Comparison of ENCODE assay signal across 8 mouse cellular contexts in the genomic region with DNA sequence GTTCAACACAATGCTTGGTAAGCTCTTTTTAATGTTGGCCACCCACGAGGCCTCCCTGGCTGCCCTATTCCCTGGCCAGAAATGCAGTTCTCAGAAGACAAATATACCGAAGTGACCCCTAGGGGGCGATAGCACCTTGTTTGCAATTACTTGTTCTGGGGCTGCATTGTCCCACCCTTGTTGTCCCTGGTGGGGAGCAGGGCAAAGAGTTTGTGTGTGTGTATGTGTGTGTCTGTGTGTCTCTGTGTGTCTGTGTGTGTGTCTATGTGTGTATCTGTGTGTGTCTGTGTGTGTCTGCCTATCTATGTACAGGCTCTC. TPM values are rescaled to one million over a fixed set of nuclear protein-coding genes. Genes with fewer than 3 reads are reported as not detected.
DNase-seq lines count a peak whose midpoint lies in the region; ATAC-seq and TF ChIP-seq lines count a peak whose summit lies in the region.

No protein-coding gene starts in this region.

- H3K4me2 ChIP-seq in forebrain, embryonic 14.5 days (ENCODE audit: low read length) = no peak overlapping the region
- H3K4me2 ChIP-seq in intestine, postnatal 0 days (replicated peaks; ENCODE audit: low read depth) = no peak overlapping the region
- H3K4me2 ChIP-seq in limb, embryonic 12.5 days = peak overlapping the region; percentile 10; the same call in 1 of the 2 replicates

- H3K9me3 ChIP-seq in forebrain, embryonic 14.5 days (replicated peaks; ENCODE audit: control insufficient read depth, low read length) = no peaks in the 10 kb centered on the region
- H3K9me3 ChIP-seq in intestine, postnatal 0 days (ENCODE audit: control insufficient read depth) = no peaks in the 10 kb centered on the region
- H3K9me3 ChIP-seq in limb, embryonic 12.5 days = no peaks in the 10 kb centered on the region

- no peaks in the 10 kb centered on the region for H3K36me3 ChIP-seq in forebrain, embryonic 14.5 days (ENCODE audit: control insufficient read depth, insufficient read depth, low read length)
- no peaks in the 10 kb centered on the region for H3K36me3 ChIP-seq in intestine, postnatal 0 days (ENCODE audit: control insufficient read depth, insufficient read depth)
- H3K36me3 ChIP-seq in limb, embryonic 12.5 days = no peaks in the 10 kb centered on the region

- no peak overlapping the region for H3K9ac ChIP-seq in forebrain, embryonic 14.5 days (ENCODE audit: low read length)
- H3K9ac ChIP-seq in intestine, postnatal 0 days (ENCODE audit: low read depth, low read length) = no peak overlapping the region
- no peak overlapping the region for H3K9ac ChIP-seq in limb, embryonic 12.5 days (replicated peaks)

- H3K4me3 ChIP-seq in forebrain, embryonic 14.5 days (ENCODE audit: low read depth, low read length) = no peak overlapping the region
- no peak overlapping the region for H3K4me3 ChIP-seq in intestine, postnatal 0 days (ENCODE audit: low read depth, low read length)
- no peak overlapping the region for H3K4me3 ChIP-seq in limb, embryonic 12.5 days (replicated peaks)

- H3K27me3 ChIP-seq in forebrain, embryonic 14.5 days (replicated peaks; ENCODE audit: control insufficient read depth, insufficient read depth, low read length) = no peaks in the 10 kb centered on the region
- no peaks in the 10 kb centered on the region for H3K27me3 ChIP-seq in intestine, postnatal 0 days (replicated peaks; ENCODE audit: control insufficient read depth, insufficient read depth, low read length)
- peaks cover 16% of the 10 kb centered on the region for H3K27me3 ChIP-seq in limb, embryonic 12.5 days

- H3K4me1 ChIP-seq in forebrain, embryonic 14.5 days (ENCODE audit: control insufficient read depth, insufficient read depth, low read length) = 0 out of 2 replicates have a peak, but pooled peaks cover 2% of the 10 kb centered on the region
- no peaks in the 10 kb centered on the region for H3K4me1 ChIP-seq in intestine, postnatal 0 days (replicated peaks; ENCODE audit: control insufficient read depth, insufficient read depth, low read length)
- peaks cover 14% of the 10 kb centered on the region for H3K4me1 ChIP-seq in limb, embryonic 12.5 days (replicated peaks)

- peak; percentile 57; the same call in 1 of the 2 replicates for ATAC-seq in forebrain, embryonic 14.5 days
- ATAC-seq in intestine, postnatal 0 days = no peak
- ATAC-seq in limb, embryonic 12.5 days (ENCODE audit: insufficient number of reproducible peaks, insufficient read depth, low FRiP score, low TSS enrichment, low read depth) = no peak
- ATAC-seq in monocyte, adult 5-6 weeks (replicated peaks; ENCODE audit: insufficient number of reproducible peaks, low FRiP score, low TSS enrichment, poor library complexity, severe bottlenecking) = peak; percentile 56; the same call in 1 of the 2 replicates
- ATAC-seq in erythroid progenitor cell, adult 5-6 weeks (replicated peaks; ENCODE audit: low FRiP score, poor library complexity, severe bottlenecking) = no peak

- peak; percentile 89 for TF ChIP-seq CTCF in intestine, postnatal 0 days (IDR thresholded peaks at IDR 0.05; ENCODE audit: low read depth)

- WGBS in forebrain, embryonic 14.5 days = 2% methylated on average over 3 of the region's 3 CpGs
- 3% methylated on average over 3 of the region's 3 CpGs for WGBS in intestine, postnatal 0 days
- WGBS in limb, embryonic 12.5 days = 2% methylated on average over 3 of the region's 3 CpGs

- no peak overlapping the region for H3K27ac ChIP-seq in forebrain, embryonic 14.5 days (ENCODE audit: low read depth, low read length)
- no peak overlapping the region for H3K27ac ChIP-seq in intestine, postnatal 0 days (ENCODE audit: low read depth, low read length)
- H3K27ac ChIP-seq in limb, embryonic 12.5 days = no peak overlapping the region

- DNase-seq in 3134 (ENCODE audit: extremely low read depth, insufficient read length, low spot score) = peak; percentile 28
- DNase-seq in CD8-positive naive resting alpha-beta T cell, adult 2 months (ENCODE audit: low read depth in 2 of 2, low spot score in 2 of 2) = peak; percentile 42 to 53
- peak; percentile 74 for DNase-seq in c-Kit-positive CD71-negative TER-119-negative erythroid progenitor cells, embryonic 14.5 days (ENCODE audit: low read depth)
- peak; percentile 84 for DNase-seq in forebrain, embryonic 14.5 days (ENCODE audit: low spot score)

RNA-seq across cellular contexts. Expression of a gene that starts 8.0 kb away (rescaled TPM):
- 0.59 and 0.84 TPM in 2 replicates for polyA plus RNA-seq in forebrain, embryonic 14.5 days (2014; fragmentation: Nextera tagmentation; extraction: Ambion mirVana)
- polyA plus RNA-seq in intestine, postnatal 0 days (2015; fragmentation: Nextera tagmentation; extraction: Ambion mirVana) = 0.16 and 0.37 TPM in 2 replicates
- polyA plus RNA-seq in limb, embryonic 12.5 days (2016; fragmentation: Nextera tagmentation; extraction: Ambion mirVana) = 0.11 and 0.17 TPM in 2 replicates
- not detected in 3 replicates for total RNA-seq in monocyte, adult 5-6 weeks (2017)
- total RNA-seq in erythroid progenitor cell, adult 5-6 weeks (2015; ENCODE audit: low replicate concordance) = not detected in 2 replicates
- not detected in 2 replicates for total RNA-seq in erythroid progenitor cell, adult 5-6 weeks (2017; ENCODE audit: low replicate concordance)

RNA-seq across cellular contexts. Expression of a gene that starts 30.7 kb away (rescaled TPM):
- polyA plus RNA-seq in forebrain, embryonic 14.5 days (2014; fragmentation: Nextera tagmentation; extraction: Ambion mirVana) = 0.32 TPM in 1 of 2 replicates, not detected in the other
- polyA plus RNA-seq in intestine, postnatal 0 days (2015; fragmentation: Nextera tagmentation; extraction: Ambion mirVana) = 0.50 and 0.59 TPM in 2 replicates
- 0.19 TPM in 1 of 2 replicates, not detected in the other for polyA plus RNA-seq in limb, embryonic 12.5 days (2016; fragmentation: Nextera tagmentation; extraction: Ambion mirVana)
- not detected in 3 replicates for total RNA-seq in monocyte, adult 5-6 weeks (2017)
- not detected in 2 replicates for total RNA-seq in erythroid progenitor cell, adult 5-6 weeks (2015; ENCODE audit: low replicate concordance)
- not detected in 2 replicates for total RNA-seq in erythroid progenitor cell, adult 5-6 weeks (2017; ENCODE audit: low replicate concordance)

RNA-seq across cellular contexts. Expression of a gene that starts 38.2 kb away (rescaled TPM):
- polyA plus RNA-seq in forebrain, embryonic 14.5 days (2014; fragmentation: Nextera tagmentation; extraction: Ambion mirVana) = 41.7 and 53.3 TPM in 2 replicates
- polyA plus RNA-seq in intestine, postnatal 0 days (2015; fragmentation: Nextera tagmentation; extraction: Ambion mirVana) = 82.9 and 100 TPM in 2 replicates
- polyA plus RNA-seq in limb, embryonic 12.5 days (2016; fragmentation: Nextera tagmentation; extraction: Ambion mirVana) = 131 and 144 TPM in 2 replicates
- 9.5 to 22.4 TPM (median 11.4 TPM) in 3 replicates for total RNA-seq in monocyte, adult 5-6 weeks (2017)
- total RNA-seq in erythroid progenitor cell, adult 5-6 weeks (2015; ENCODE audit: low replicate concordance) = 0.42 and 0.72 TPM in 2 replicates
- total RNA-seq in erythroid progenitor cell, adult 5-6 weeks (2017; ENCODE audit: low replicate concordance) = 1.4 and 1.5 TPM in 2 replicates

Comparison
In these comparisons a context has a peak if more than half of its experiments do, and no peak if none do; other contexts are left out.
1. DNase-seq: peak in every context shown above with its lines; median percentile 84 in forebrain, embryonic 14.5 days; 74 in c-Kit-positive CD71-negative TER-119-negative erythroid progenitor cells, embryonic 14.5 days; 48 in CD8-positive naive resting alpha-beta T cell, adult 2 months; 28 in 3134.
2. ATAC-seq: peak in forebrain, embryonic 14.5 days (single experiment) and monocyte, adult 5-6 weeks (single experiment); none in intestine, postnatal 0 days (single experiment), limb, embryonic 12.5 days (single experiment) and erythroid progenitor cell, adult 5-6 weeks (single experiment).